Mouse (Mus musculus): Measurements from ENCODE around the gene Btg1.

The Btg1 gene

GRCm38 (mm10) chr10:96662976-96663375 lies 46.2 kb downstream of the Btg1 start:
- DNase-seq (ENCODE audit: extremely low spot score, low spot score): no peak

- DNase-seq (ENCODE audit: extremely low spot score, low spot score): no peak
These were observed 47.1 kb downstream of the Btg1 start for GRCm38 (mm10) chr10:96663739-96664430.

Data from neural tube, embryonic 10.5 days (tissue).